ENCODE assay signal across 16 mouse cellular contexts in genomic region chr1:194984914-194985313, GRCm38 (mm10).
"Had no signal": no experiment of that assay in that cellular context is flagged by ENCODE, and none has a peak within 500 bp of the region (broad histone marks: within the 10 kb centered on the region; RNA-seq: fewer than 3 reads in every experiment).

No protein-coding gene starts in this region.

- H3K4me3 ChIP-seq: midbrain, embryonic 13.5 days; midbrain, embryonic 15.5 days; neural tube, embryonic 12.5 days; stomach, embryonic 15.5 days had no signal

- H3K27me3 ChIP-seq: megakaryocyte, embryonic 14.5 days; midbrain, embryonic 13.5 days; midbrain, embryonic 15.5 days; neural tube, embryonic 12.5 days; stomach, embryonic 15.5 days had no signal

- H3K9ac ChIP-seq: lung, embryonic 14.5 days; midbrain, embryonic 13.5 days; midbrain, embryonic 15.5 days; neural tube, embryonic 12.5 days; stomach, embryonic 15.5 days had no signal

- ATAC-seq: midbrain, embryonic 13.5 days; midbrain, embryonic 15.5 days had no signal

- H3K4me1 ChIP-seq: midbrain, embryonic 13.5 days; midbrain, embryonic 15.5 days; neural tube, embryonic 12.5 days; stomach, embryonic 15.5 days had no signal

- H3K27ac ChIP-seq: macrophage; midbrain, embryonic 13.5 days; midbrain, embryonic 15.5 days; neural tube, embryonic 12.5 days; stomach, embryonic 15.5 days; stomach, postnatal 0 days had no signal

- H3K36me3 ChIP-seq: midbrain, embryonic 13.5 days; midbrain, embryonic 15.5 days; neural tube, embryonic 12.5 days; stomach, embryonic 15.5 days had no signal

- DNase-seq: lung, adult 18-20 months; lung, embryonic 14.5 days; lung, postnatal 10 days; lung, postnatal 36 days; right cerebral cortex, postnatal 14 days; thymus, adult 2 months; thymus, postnatal 25 days; thymus, postnatal 4 days had no signal

- H3K9me3 ChIP-seq: megakaryocyte, embryonic 14.5 days; midbrain, embryonic 13.5 days; midbrain, embryonic 15.5 days; neural tube, embryonic 12.5 days; stomach, embryonic 15.5 days had no signal

- H3K4me2 ChIP-seq: lung, embryonic 14.5 days; midbrain, embryonic 11.5 days; midbrain, embryonic 13.5 days; midbrain, embryonic 15.5 days; neural tube, embryonic 12.5 days; stomach, embryonic 15.5 days had no signal
